Comparison of ENCODE assay signal across 9 mouse cellular contexts in the genomic region with DNA sequence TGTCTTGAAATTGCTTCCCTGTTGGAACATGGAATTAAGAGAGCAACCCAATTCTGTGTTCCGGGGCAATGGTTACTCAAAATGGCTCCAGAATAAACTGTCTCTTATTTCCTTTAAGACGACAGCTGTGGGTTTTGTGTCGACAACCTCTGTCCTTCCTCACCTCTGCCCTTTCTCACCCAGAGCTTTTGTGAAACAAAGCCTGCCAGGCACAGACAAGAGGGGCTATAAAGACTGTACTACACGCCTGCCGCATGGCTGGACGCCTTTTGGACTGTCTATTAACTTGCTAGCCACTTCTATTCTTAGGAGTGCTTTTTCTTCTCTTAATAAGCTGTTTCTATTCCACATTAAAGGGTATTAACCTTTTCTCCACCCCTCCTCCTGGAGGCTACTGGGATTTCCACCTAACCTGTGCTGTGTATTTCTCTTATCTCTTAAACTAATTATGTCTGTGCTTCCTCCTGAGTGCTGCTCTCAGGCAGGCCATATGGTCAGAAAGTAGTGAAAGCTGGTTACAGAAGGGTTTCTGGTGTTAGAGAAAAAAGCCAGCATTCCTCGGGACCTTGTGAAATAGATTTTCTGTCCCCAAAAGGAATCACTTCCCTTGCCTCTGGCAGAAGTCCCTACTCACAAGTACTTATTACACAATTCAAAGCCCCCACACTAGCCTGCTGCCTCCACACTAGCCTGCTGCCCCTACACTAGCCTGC. TPM values are rescaled to one million over a fixed set of nuclear protein-coding genes. Genes with fewer than 3 reads are reported as not detected.
DNase-seq lines count a peak whose midpoint lies in the region; ATAC-seq and TF ChIP-seq lines count a peak whose summit lies in the region.
"Had no signal": no experiment of that assay in that cellular context is flagged by ENCODE, and none has a peak within 500 bp of the region (broad histone marks: within the 10 kb centered on the region; RNA-seq: fewer than 3 reads in every experiment).

No protein-coding gene starts in this region.

- 73% methylated on average over 7 of the region's 7 CpGs for WGBS in liver, embryonic 13.5 days (ENCODE audit: insufficient replicate concordance)
- WGBS in liver, embryonic 11.5 days, result 49% methylated on average over 7 of the region's 7 CpGs

- peaks cover 68% of the 10 kb centered on the region for H3K4me1 ChIP-seq in liver, embryonic 13.5 days (replicated peaks)
- peaks cover under 1% of the 10 kb centered on the region for H3K4me1 ChIP-seq in liver, embryonic 11.5 days (replicated peaks; ENCODE audit: control insufficient read depth, insufficient read depth, low read length)

- DNase-seq in liver, embryonic 13.5 days, result no peak
- DNase-seq in liver, embryonic 11.5 days (ENCODE audit: low spot score), result no peak
- DNase-seq in brain, embryonic 14.5 days (ENCODE audit: low read depth), result peak; percentile 37
- peak; percentile 72 for DNase-seq in embryo, embryonic 9.5 days (ENCODE audit: extremely low spot score)
- DNase-seq in mesoderm, embryonic 11.5 days (ENCODE audit: low read depth, low spot score), result peak; percentile 74
- DNase-seq in thymus, postnatal 4 days, result no peak
- DNase-seq in right cerebral cortex, adult 18-20 months, result no peak
- DNase-seq: cerebellum, postnatal 36 days; heart, adult 11 months had no signal

- peaks cover 83% of the 10 kb centered on the region for H3K36me3 ChIP-seq in liver, embryonic 13.5 days
- H3K36me3 ChIP-seq in liver, embryonic 11.5 days (ENCODE audit: control insufficient read depth, insufficient read depth, low read length), result peaks cover 25% of the 10 kb centered on the region

- H3K9me3 ChIP-seq in liver, embryonic 13.5 days (replicated peaks), result no peaks in the 10 kb centered on the region
- no peaks in the 10 kb centered on the region for H3K9me3 ChIP-seq in liver, embryonic 11.5 days (ENCODE audit: control insufficient read depth, low read length)

- H3K27ac ChIP-seq in liver, embryonic 13.5 days, result peak overlapping the region; percentile 15
- no peak overlapping the region for H3K27ac ChIP-seq in liver, embryonic 11.5 days (ENCODE audit: low read depth, low read length)

- no peaks in the 10 kb centered on the region for H3K27me3 ChIP-seq in liver, embryonic 13.5 days
- no peaks in the 10 kb centered on the region for H3K27me3 ChIP-seq in liver, embryonic 11.5 days (replicated peaks; ENCODE audit: control insufficient read depth, insufficient read depth, low read length)

- no peak for ATAC-seq in liver, embryonic 13.5 days (ENCODE audit: low read depth)
- ATAC-seq in liver, embryonic 11.5 days (replicated peaks; ENCODE audit: low FRiP score), result no peak

- no peak overlapping the region for H3K4me3 ChIP-seq in liver, embryonic 13.5 days (replicated peaks)
- H3K4me3 ChIP-seq in liver, embryonic 11.5 days (ENCODE audit: low read depth, low read length), result no peak overlapping the region

- no peak overlapping the region for H3K4me2 ChIP-seq in liver, embryonic 13.5 days
- H3K4me2 ChIP-seq in liver, embryonic 11.5 days, result no peak overlapping the region

- H3K9ac ChIP-seq in liver, embryonic 13.5 days, result no peak overlapping the region; the same call in 1 of the 2 replicates
- H3K9ac ChIP-seq in liver, embryonic 11.5 days (ENCODE audit: low read depth, low read length), result no peak overlapping the region

- no peak for TF ChIP-seq CTCF in brain, embryonic 14.5 days (IDR thresholded peaks at IDR 0.05; ENCODE audit: borderline replicate concordance, extremely low read depth, insufficient read depth, insufficient read length)

- TF ChIP-seq POLR2A in brain, embryonic 14.5 days (IDR thresholded peaks at IDR 0.05; ENCODE audit: borderline replicate concordance, extremely low read depth, insufficient read depth, insufficient read length, poor library complexity, severe bottlenecking), result no peak

RNA-seq across cellular contexts. Expression of a gene that starts 15.3 kb away (rescaled TPM):
- polyA plus RNA-seq in liver, embryonic 13.5 days (2015; fragmentation: Nextera tagmentation; extraction: Ambion mirVana), result 16.7 and 21.4 TPM in 2 replicates
- polyA plus RNA-seq in liver, embryonic 11.5 days (2014; fragmentation: Nextera tagmentation; extraction: Ambion mirVana), result 38.2 and 42.3 TPM in 2 replicates
- polyA plus RNA-seq in brain, embryonic 14.5 days (2012; rRNA removed), result 27.6 and 34.2 TPM in 2 replicates

RNA-seq across cellular contexts. Expression of a gene that starts 17.2 kb away (rescaled TPM):
- 1.6 and 2.4 TPM in 2 replicates for polyA plus RNA-seq in liver, embryonic 13.5 days (2015; fragmentation: Nextera tagmentation; extraction: Ambion mirVana)
- polyA plus RNA-seq in liver, embryonic 11.5 days (2014; fragmentation: Nextera tagmentation; extraction: Ambion mirVana), result 2.1 and 3.0 TPM in 2 replicates
- 0.04 TPM in 1 of 2 replicates, not detected in the other for polyA plus RNA-seq in brain, embryonic 14.5 days (2012; rRNA removed)

RNA-seq across cellular contexts. Expression of a gene that starts 36.1 kb away (rescaled TPM):
- polyA plus RNA-seq in liver, embryonic 13.5 days (2015; fragmentation: Nextera tagmentation; extraction: Ambion mirVana), result 14.3 and 17.8 TPM in 2 replicates
- 35.3 and 38.2 TPM in 2 replicates for polyA plus RNA-seq in liver, embryonic 11.5 days (2014; fragmentation: Nextera tagmentation; extraction: Ambion mirVana)
- polyA plus RNA-seq in brain, embryonic 14.5 days (2012; rRNA removed), result 10.4 and 21.3 TPM in 2 replicates

RNA-seq across cellular contexts. Expression of a gene that starts 44.9 kb away (rescaled TPM):
- polyA plus RNA-seq in liver, embryonic 13.5 days (2015; fragmentation: Nextera tagmentation; extraction: Ambion mirVana), result 1.9 and 2.8 TPM in 2 replicates
- 3.8 and 4.5 TPM in 2 replicates for polyA plus RNA-seq in liver, embryonic 11.5 days (2014; fragmentation: Nextera tagmentation; extraction: Ambion mirVana)
- polyA plus RNA-seq in brain, embryonic 14.5 days (2012; rRNA removed), result 3.5 and 4.4 TPM in 2 replicates

RNA-seq across cellular contexts. Expression of a gene that starts 45.5 kb away (rescaled TPM):
- 8.3 and 8.4 TPM in 2 replicates for polyA plus RNA-seq in liver, embryonic 13.5 days (2015; fragmentation: Nextera tagmentation; extraction: Ambion mirVana)
- 15.1 and 15.8 TPM in 2 replicates for polyA plus RNA-seq in liver, embryonic 11.5 days (2014; fragmentation: Nextera tagmentation; extraction: Ambion mirVana)
- polyA plus RNA-seq in brain, embryonic 14.5 days (2012; rRNA removed), result 17.3 and 17.8 TPM in 2 replicates

Comparison
In these comparisons a context has a peak if more than half of its experiments do, and no peak if none do; other contexts are left out.
1. DNase-seq: peak in brain, embryonic 14.5 days (single experiment), embryo, embryonic 9.5 days (single experiment) and mesoderm, embryonic 11.5 days (single experiment); none in liver, embryonic 13.5 days (single experiment), liver, embryonic 11.5 days (single experiment), thymus, postnatal 4 days (single experiment) and right cerebral cortex, adult 18-20 months (single experiment).